Mouse (Mus musculus) frontal cortex, adult (tissue): ENCODE results near the gene Cd2bp2.
A peak's percentile ranks its signal among the peaks of the same experiment; 100 is the strongest.
"Not testable (repeated sequence)": the region's sequence is repeated elsewhere in the genome, so short reads cannot be mapped to it uniquely, and the experiment has no call there.

Experiments
- ATAC-seq: cut with Nextera tagmentation; 2 replicates; pipeline ENCODE4 v1.9.2; 2017; ENCODE audit warnings: mild to moderate bottlenecking, moderate library complexity, mixed read lengths; ENCODE audit not compliant: low TSS enrichment

The Cd2bp2 gene

DNA sequence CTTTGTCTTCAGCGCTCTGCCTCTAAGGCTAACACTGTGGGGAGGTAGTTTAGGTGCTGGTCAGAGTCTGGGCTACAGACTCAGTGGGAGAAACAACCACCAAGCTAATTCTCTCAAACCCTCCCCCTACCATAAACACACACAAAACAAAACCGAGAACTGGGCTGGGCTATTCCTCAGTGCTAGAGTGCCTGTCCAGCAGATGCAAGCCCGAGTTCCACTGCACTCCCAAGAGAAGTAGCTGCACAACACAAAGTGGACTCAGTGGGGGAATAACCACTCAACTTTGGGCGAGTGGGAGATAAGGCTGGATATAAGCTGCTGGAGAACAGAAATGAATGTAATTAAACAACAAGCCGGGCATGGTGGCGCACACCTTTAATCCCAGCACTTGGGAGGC, 5.2 kb downstream of the Cd2bp2 start:
- ATAC-seq = no peak

DNA sequence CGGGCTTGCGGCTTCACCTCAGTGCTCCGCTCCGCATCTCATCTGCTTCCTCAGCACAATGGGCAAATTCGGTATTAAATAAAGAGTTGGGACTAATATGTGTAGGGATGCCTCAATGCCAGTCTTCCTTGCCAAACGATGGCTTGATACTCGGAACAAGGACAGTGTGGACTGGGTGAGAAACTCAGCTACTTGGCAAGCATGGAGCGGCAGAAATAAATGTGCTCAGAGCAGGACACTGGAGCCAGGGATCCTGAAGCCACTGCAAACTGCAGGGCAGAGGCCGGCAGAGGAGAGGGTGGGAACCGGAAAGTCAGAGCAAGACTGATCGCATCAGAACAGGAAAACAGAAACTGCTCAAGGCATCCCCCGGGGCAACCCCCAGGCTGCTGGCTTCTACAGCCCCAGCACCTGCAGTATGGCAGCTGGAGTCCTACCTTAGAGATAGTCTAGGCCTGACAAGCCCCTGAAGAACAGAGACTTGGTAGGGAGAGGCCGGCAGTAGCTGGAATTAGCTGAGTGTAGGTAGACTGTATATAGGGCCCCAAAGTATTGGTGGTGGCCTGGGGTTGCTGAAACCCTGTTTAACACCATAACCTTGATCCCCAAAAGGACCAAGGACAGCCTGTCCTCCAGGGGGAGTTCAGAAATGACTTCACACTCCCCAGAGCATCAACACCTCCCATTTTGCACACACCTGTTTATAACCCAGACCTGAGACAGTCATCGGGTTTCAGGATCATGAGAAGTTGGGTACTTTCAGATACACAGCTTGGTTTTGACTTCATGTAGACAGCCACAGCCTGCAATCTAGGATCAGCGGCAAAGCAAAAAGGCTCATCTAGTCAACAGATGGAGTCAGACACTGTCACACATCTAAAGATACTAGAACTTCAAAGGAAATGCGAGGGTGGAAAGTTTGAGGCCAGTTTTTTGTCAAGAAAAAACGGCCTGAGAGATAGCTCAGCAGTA, 7.3 kb downstream of the Cd2bp2 start:
- peak; percentile 50; the same call in 1 of the 2 replicates for ATAC-seq

DNA sequence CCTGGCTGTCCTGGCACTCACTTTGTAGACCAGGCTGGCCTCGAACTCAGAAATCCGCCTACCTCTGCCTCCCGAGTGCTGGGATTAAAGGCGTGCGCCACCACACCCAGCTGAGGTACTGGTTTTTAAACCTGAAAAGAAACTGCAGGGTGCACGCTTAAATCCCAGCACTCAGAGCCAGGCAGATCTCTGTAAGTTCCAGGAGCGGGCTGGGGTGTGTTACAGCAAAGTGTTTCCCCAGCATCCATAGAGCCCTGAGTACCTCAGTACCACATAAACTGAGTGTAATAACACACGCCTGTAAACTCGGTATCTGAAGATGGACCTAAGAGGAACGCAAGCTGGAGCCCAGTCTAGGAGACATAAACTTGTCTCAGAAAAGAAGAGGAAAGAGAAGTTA, 8.5 kb downstream of the Cd2bp2 start:
- no peak for ATAC-seq

GRCm38 (mm10) chr7:127185601-127186000, 10.2 kb downstream of the Cd2bp2 start:
- ATAC-seq = peak; percentile 44; the same call in 1 of the 2 replicates

GRCm38 (mm10) chr7:127184720-127185119, 11.1 kb downstream of the Cd2bp2 start:
- ATAC-seq = no peak

DNA sequence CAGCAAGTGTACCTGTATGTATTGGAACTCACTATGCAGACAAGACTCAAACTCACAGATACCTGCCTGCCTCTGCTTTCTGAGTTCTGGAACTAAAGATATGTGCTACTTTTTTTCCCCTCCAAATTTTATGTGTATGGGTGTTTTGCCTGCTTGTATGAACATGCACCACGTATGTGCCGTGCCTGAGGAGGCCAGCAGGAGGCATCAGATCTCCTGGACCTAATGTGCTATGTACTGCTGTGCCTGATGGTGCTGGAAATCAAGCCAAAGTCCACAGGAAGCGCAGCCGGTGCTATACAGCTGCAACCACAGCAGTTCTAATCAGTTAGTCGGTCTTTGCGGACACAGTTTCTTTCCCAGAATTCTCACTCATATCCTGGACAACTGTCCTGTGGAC, 12.0 kb downstream of the Cd2bp2 start:
- ATAC-seq = no peak

DNA sequence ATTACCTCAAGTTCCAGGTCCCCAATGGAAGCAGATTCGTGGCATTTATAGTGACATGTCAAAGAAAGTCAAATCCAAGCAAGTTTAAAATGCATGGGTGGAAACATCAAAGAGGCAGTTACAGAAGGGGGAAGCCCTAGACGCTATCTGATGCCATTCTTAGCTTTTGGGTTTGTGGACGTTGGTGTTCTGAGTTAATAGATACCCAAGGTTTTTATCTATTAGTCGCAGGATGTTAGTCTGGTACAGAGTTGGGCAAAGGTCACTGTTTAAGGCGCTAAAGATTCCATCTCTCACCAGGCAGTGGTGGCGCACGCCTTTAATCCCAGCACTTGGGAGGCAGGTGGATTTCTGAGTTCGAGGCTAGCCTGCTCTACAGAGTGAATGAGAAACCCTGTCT, 12.5 kb downstream of the Cd2bp2 start:
- ATAC-seq = no peak

DNA sequence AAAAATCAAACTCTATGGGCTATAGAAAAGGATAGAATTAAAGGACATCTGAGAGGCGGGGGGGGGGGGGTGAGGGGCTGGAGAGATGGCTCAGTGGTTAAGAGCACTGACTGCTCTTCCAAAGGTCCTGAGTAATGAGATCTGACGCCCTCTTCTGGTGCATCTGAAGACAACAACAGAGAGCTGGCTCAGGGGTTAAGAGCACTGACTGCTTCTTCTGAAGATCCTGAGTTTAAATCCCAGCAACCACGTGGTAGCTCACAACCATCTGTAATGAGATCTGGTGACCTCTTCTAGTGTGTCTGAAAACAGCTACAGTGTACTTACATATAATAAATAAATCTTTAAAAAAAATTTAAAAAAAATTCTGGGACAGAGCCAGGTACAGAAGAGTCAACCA, 14.1 kb downstream of the Cd2bp2 start:
- not testable (repeated sequence) for ATAC-seq

GRCm38 (mm10) chr7:127180783-127181182, 15.1 kb downstream of the Cd2bp2 start:
- no peak for ATAC-seq

DNA sequence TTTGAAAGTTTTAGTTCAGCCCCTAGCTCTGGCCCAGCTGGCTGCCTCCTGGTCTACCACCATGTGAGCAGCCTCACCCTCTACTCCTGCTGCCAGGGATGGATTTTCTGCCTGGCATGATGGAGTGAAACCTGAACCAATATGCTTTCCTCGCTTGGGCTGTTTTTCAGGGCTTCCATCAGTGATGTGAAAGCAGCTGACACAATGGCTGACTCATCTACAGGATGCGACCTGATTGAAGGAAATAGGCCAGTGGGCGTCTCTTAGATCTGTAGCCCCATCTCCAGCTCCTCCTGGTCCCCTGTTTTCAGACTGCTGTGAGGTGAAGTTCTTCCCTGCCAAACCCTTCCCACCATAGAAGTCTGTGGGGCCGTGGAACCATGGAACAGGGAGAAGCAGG, 18.9 kb downstream of the Cd2bp2 start:
- ATAC-seq = no peak

DNA sequence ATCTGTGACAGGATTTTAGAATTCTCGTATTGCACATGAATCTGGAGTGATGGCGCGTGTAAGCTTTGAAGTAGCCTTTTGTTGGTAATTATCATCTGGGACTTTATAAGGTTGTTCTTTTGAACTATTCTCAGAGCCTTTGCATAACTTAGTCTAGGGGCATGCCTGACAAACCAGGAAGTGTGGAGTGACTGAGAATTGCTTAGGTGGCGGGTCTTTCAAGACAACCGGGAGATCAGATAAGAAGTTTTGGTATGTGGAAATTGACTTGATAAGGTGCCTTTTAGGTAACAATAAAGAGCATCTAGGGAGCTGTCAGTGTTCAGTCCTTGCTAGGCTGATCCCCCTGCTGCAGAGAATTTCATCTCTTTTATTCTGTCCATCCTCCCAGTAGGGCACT, 29.3 kb downstream of the Cd2bp2 start:
- ATAC-seq = no peak

DNA sequence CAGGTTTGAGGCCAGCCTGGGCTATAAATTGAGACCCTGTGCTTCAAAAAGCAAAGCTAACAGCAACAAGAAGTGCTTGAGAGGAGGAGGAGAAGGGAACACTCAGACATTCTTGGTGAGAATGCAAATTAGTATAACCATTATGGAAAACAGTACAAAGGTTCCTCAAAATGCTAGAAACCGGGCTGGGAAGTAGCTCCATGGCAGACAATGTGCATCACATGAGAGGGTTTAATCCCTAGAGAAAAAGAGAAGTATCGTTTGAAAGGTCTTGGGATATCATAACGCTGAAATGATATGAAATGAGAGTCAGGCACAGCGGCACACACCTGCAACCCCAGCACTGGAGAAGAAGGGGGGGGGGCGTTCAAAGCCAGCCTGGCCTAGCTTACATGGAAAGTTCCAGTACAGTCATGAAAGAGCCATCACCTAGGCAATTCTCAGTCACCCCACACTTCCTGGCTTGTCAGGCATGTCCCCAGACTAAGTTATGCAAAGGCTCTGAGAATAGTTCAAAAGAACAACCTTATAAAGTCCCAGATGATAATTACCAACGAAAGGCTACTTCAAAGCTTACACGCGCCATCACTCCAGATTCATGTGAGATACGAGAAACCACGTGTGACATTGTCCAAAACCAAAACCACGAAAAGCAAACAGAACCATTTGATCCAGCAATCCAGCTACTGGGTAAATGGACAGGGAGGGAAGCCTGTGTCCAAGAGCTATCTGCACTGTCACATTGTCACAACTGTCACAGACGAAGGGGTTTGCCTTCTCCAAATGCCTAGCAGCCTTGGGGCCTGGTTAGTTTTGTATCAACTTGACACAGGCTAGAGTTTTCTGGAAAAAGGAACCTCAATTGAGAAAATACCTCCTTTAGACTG, 30.0 kb downstream of the Cd2bp2 start:
- ATAC-seq = no peak

- ATAC-seq = no peak
Observed at GRCm38 (mm10) chr7:127164002-127164401, 31.8 kb downstream of the Cd2bp2 start.

DNA sequence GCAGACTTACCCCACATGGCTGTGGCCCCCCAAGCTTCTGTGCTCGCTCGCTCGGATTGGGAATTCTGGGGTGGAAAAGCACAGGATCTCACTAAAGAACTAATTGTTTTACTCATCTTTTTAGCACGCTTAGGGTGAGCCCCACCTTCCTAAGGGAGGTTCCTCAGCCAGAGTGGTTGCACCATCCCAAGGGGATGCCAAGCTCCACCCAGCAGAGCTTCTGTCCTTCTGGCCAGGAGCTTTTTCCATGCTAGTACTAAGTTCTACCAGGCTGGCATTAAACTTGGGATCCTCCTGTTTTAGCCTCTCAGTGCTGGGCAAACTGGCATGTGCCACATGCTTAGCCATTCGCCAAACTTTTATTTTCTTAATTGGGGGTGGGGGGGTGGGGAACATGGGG, 33.3 kb downstream of the Cd2bp2 start:
- ATAC-seq = no peak

DNA sequence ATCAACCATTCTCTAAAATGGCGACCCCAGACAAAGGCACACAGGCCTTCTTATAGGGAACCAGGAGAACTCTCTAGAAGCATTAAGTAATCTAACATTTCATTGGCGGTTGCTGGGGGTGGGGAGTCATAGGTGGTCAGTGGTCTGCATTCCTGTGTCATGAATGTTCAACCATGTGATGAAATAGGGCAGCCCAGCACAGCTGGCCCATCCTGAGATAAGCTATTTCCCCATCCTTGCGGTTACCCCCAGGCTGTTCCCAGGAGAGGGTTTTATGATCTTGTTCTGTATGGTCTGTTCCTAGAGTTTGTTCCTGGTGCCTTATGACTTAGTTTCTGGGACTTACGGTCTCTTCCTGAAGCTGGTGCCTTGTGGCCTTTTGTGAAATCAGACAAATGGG, 38.3 kb downstream of the Cd2bp2 start:
- no peak for ATAC-seq

GRCm38 (mm10) chr7:127153477-127153876, 42.4 kb downstream of the Cd2bp2 start:
- ATAC-seq = no peak

- ATAC-seq = no peak
Observed at GRCm38 (mm10) chr7:127152464-127152863, 43.4 kb downstream of the Cd2bp2 start.

DNA sequence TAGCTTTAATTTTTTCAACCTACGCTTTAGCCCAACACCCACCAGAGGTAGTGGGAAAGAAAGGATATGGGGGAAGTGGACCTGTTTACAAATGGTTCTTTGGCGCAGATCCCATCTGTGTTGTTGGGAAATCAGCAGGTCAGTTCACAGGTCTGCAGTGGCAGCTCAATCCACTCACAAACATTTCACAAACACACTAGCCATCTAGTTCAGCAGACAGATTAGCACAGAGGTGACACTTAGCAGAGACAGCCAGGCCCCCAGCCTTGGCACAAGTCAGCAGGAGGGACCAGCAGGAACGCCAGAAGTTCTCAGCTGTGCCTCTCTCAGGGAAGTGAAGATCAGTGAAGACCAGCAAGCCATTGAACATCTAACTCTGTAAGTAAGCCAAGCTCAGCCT, 47.9 kb downstream of the Cd2bp2 start:
- ATAC-seq = no peak

DNA sequence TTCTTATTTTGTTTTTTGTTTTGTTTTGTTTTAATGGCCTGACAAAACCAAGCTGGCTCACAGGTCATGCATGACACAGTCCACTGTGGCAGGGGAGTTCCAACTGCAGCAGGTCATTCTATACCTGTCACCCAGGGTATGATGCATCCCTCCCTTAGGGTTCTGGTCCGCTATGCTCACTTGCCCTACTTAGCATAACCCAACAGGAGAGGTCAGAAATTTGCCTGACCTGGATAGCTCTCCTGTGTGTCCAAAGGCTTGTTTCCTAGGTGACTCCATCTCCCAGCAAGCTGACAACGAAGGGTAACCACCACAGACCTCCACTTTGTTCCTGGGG, 49.6 kb downstream of the Cd2bp2 start:
- no peak for ATAC-seq

- no peak for ATAC-seq
Observed at GRCm38 (mm10) chr7:127145387-127146266, 50.2 kb downstream of the Cd2bp2 start.

DNA sequence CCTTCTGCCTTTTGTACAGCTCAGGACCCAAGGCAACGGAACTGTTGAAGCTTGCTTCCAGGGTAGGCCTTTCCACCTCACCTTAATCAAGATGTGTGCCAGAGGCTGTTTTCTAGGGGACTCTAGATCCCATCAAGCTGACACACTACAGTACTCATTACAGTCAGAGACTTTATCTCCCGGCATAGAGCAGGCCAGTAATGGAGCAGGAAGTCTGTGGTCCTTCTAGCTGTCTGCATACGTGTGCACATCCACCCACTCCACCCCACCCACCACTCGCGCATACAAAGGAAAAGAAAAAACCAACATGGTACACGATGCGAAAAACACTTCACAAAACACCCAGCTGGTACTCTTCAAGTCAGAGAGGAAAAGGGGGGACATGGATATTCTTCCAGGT, 51.4 kb downstream of the Cd2bp2 start:
- ATAC-seq = no peak

DNA sequence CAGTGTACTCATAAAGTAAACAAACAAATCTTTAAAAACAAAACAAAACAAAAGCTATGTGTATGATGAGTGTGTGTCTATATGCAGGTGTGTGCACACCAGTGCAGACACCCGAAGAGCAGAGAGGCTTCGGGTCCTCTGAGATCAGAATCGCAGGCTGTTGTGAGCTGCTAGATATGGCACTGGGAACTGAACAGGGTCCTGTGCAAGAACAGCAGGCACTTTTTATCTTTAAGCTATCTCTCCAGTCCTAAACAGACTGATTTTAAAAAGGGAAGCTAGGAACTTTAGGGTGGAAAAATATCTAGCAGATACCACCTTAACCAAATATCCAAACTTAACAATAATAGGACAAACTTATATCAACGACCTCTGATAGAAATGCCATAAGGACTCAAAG, 53.2 kb downstream of the Cd2bp2 start:
- no peak for ATAC-seq
